13 mouse cellular contexts compared by ENCODE assay signal in the genomic region with DNA sequence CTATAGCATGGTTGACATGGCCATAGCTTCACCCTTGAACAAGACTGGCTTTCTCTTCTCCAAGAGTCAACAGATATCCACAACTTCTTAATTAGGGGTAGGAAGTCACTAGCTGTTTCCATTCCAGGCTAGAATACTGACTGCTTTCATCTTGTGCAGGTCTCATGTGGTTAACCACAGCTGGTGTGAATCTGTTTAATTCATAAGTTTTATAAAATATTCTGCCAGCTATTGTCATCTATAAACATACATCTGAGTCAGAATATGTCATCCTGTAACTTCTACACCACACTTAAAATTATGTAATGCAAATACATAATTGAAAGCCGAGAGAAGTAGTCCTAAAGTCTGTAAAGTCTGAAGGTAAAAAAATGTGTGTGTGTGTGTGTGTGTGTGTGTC.
"Had no signal": no experiment of that assay in that cellular context is flagged by ENCODE, and none has a peak within 500 bp of the region (broad histone marks: within the 10 kb centered on the region; RNA-seq: fewer than 3 reads in every experiment).

No protein-coding gene starts in this region.

- ATAC-seq: liver, postnatal 0 days; lung, postnatal 0 days; midbrain, embryonic 16.5 days had no signal

- DNase-seq: liver, postnatal 0 days; lung, adult 2 months; lung, postnatal 14 days; lung, postnatal 36 days; midbrain, embryonic 14.5 days; retina, postnatal 1 day; right cerebral cortex, adult 18-20 months; right cerebral cortex, postnatal 25 days; thymus, adult 2 months; thymus, postnatal 25 days; thymus, postnatal 4 days had no signal
